Mouse (Mus musculus) yolk sac, embryonic 10.5 days (tissue): Measurements from ENCODE around the gene Mrgpra9.
"Not testable (repeated sequence)": the region's sequence is repeated elsewhere in the genome, so short reads cannot be mapped to it uniquely, and the experiment has no call there.

Experiments
- DNase-seq: peaks from one replicate; pipeline ENCODE4 v3.0.0-alpha.2; 2017; ENCODE audit warnings: low spot score

Gene Mrgpra9

GRCm38 (mm10) chr7:47252770-47253169, at the start of gene Mrgpra9:
Gene Mrgpra9, minus strand, starts transcription at chr7:47252848.
- no peak for DNase-seq

GRCm38 (mm10) chr7:47299612-47300011, 47.0 kb upstream of the Mrgpra9 start:
- not testable (repeated sequence) for DNase-seq

- not testable (repeated sequence) for DNase-seq
Observed at GRCm38 (mm10) chr7:47271547-47271946, 18.9 kb upstream of the Mrgpra9 start.

- DNase-seq, result no peak
Observed at GRCm38 (mm10) chr7:47244658-47245057, 8.0 kb downstream of the Mrgpra9 start.

GRCm38 (mm10) chr7:47204830-47205229, 47.8 kb downstream of the Mrgpra9 start, which contains the start of gene Mrgpra6:
Gene Mrgpra6, minus strand, starts transcription at chr7:47204920.
- DNase-seq, result no peak

GRCm38 (mm10) chr7:47195271-47195670, 57.4 kb downstream of the Mrgpra9 start:
- DNase-seq, result no peak
